Mouse (Mus musculus) adrenal gland, adult 2 months (tissue): ENCODE measurements around the gene Zc3h13. TPM values are rescaled to one million over a fixed set of nuclear protein-coding genes. Genes with fewer than 3 reads are reported as not detected.

Experiments used
- DNase-seq: peaks from one replicate; pipeline ENCODE4 v3.0.0; 2021
- long read RNA-seq: library from polyadenylated mRNA; stranded (forward); transcript quantifications from one replicate; pipeline ENCODE4 v2.0.0, GENCODE M21; 2021
- polyA plus RNA-seq: library from polyadenylated mRNA; depleted of rRNA; stranded (reverse); fragments of >200 nt; gene quantifications from 2 replicates; pipeline ENCODE4 v1.2.3, GENCODE M21; 2012; rRNA removed
- total RNA-seq, 2 experiments: library from RNA; stranded (reverse); gene quantifications; 2 replicates each; pipeline ENCODE4 v1.2.3; 2021

Zc3h13 gene
- total RNA-seq = 10 to 100 TPM; 27.5 to 32.2 TPM
- polyA plus RNA-seq = 8.0 and 10.5 TPM in 2 replicates
- long read RNA-seq, partial matches to known transcripts = 3 of 4 reads
- long read RNA-seq, other reads (novel, unspliced or antisense) = 1 of 4 reads

- peak; percentile 98 for DNase-seq
Measured at GRCm38 (mm10) chr14:75284193-75284915, at the start of gene Zc3h13. TSS of gene Zc3h13 (plus strand) at chr14:75284373.

- DNase-seq = no peak
Measured at GRCm38 (mm10) chr14:75235552-75235951, 48.6 kb upstream of the Zc3h13 start.

GRCm38 (mm10) chr14:75235955-75236635, 48.1 kb upstream of the Zc3h13 start:
- no peak for DNase-seq

- no peak for DNase-seq
Measured at GRCm38 (mm10) chr14:75236636-75237003, 47.6 kb upstream of the Zc3h13 start.

- DNase-seq = no peak
Measured at GRCm38 (mm10) chr14:75237096-75237495, 47.1 kb upstream of the Zc3h13 start.

GRCm38 (mm10) chr14:75238054-75238692, 46.0 kb upstream of the Zc3h13 start:
- DNase-seq = no peak

GRCm38 (mm10) chr14:75242087-75242486, 42.1 kb upstream of the Zc3h13 start, which contains the start of gene Cpb2:
TSS of gene Cpb2 (plus strand) at chr14:75242287.
- no peak for DNase-seq

- DNase-seq = no peak
Measured at GRCm38 (mm10) chr14:75246024-75247000, 37.9 kb upstream of the Zc3h13 start.

- DNase-seq = no peak
Measured at GRCm38 (mm10) chr14:75250432-75250831, 33.7 kb upstream of the Zc3h13 start.

GRCm38 (mm10) chr14:75256521-75256920, 27.7 kb upstream of the Zc3h13 start:
- peak; percentile 49 for DNase-seq

- peak; percentile 85 for DNase-seq
Measured at GRCm38 (mm10) chr14:75269531-75269930, 14.6 kb upstream of the Zc3h13 start.

GRCm38 (mm10) chr14:75279716-75280115, 4.5 kb upstream of the Zc3h13 start:
- DNase-seq = no peak

GRCm38 (mm10) chr14:75280406-75280805, 3.8 kb upstream of the Zc3h13 start:
- no peak for DNase-seq

- DNase-seq = no peak
Measured at GRCm38 (mm10) chr14:75283609-75284192, 472 bp upstream of the Zc3h13 start.

GRCm38 (mm10) chr14:75301081-75301480, 16.9 kb downstream of the Zc3h13 start:
- DNase-seq = no peak

- no peak for DNase-seq
Measured at GRCm38 (mm10) chr14:75303807-75304206, 19.6 kb downstream of the Zc3h13 start.

- no peak for DNase-seq
Measured at GRCm38 (mm10) chr14:75307855-75308254, 23.7 kb downstream of the Zc3h13 start.

- DNase-seq = no peak
Measured at GRCm38 (mm10) chr14:75309336-75309992, 25.3 kb downstream of the Zc3h13 start.

GRCm38 (mm10) chr14:75314484-75314883, 30.3 kb downstream of the Zc3h13 start:
- no peak for DNase-seq

- no peak for DNase-seq
Measured at GRCm38 (mm10) chr14:75318736-75319135, 34.6 kb downstream of the Zc3h13 start.

GRCm38 (mm10) chr14:75320269-75320668, 36.1 kb downstream of the Zc3h13 start:
- DNase-seq = no peak
